Mouse (Mus musculus): ENCODE results near the gene Nkx1-2. TPM values are rescaled to one million over a fixed set of nuclear protein-coding genes. Genes with fewer than 3 reads are reported as not detected.

The Nkx1-2 gene
- polyA plus RNA-seq, 1 experiment from 2014 or later: 0.24 TPM

Other genes starting within 250 kb of the Nkx1-2 start
- gene Oat, start 23.2 kb downstream of the Nkx1-2 start, polyA plus RNA-seq (2015; fragmentation: Nextera tagmentation; extraction: Ambion mirVana): 124 and 133 TPM in 2 replicates
- gene Lhpp, start 11.0 kb upstream of the Nkx1-2 start, polyA plus RNA-seq (2015; fragmentation: Nextera tagmentation; extraction: Ambion mirVana): 56.2 and 56.4 TPM in 2 replicates
- gene Fam53b, start 214.2 kb upstream of the Nkx1-2 start, polyA plus RNA-seq (2015; fragmentation: Nextera tagmentation; extraction: Ambion mirVana): 14.7 and 16.3 TPM in 2 replicates

Measured in hindbrain, embryonic 16.5 days (tissue).